Mouse (Mus musculus) sigmoid colon, adult 10 weeks (tissue): ENCODE data around the gene Ypel5. TPM values are rescaled to one million over a fixed set of nuclear protein-coding genes. Genes with fewer than 3 reads are reported as not detected.

Experiments used
- polyA plus RNA-seq: library from polyadenylated mRNA; stranded (reverse); fragments of 350-450 nt; fragmentation: Illumina TruSeq; extraction: RNeasy Lipid Tissue Mini Kit (QIAGEN cat#74804); gene quantifications from one replicate; pipeline ENCODE4 v1.2.3, GENCODE M21; 2014; ENCODE audit warnings: low read depth, low replicate concordance

Ypel5 gene
- 142 TPM for polyA plus RNA-seq

GRCm38 (mm10) chr17:72836158-72837115, at the start of gene Ypel5:
Gene Ypel5, plus strand, starts transcription at chr17:72836453.

Other genes with a start within 250 kb of the Ypel5 start
- gene Alk, start 231.8 kb upstream of the Ypel5 start, polyA plus RNA-seq: 0.09 TPM
- 33.9 TPM for gene Lbh, start 81.9 kb downstream of the Ypel5 start, polyA plus RNA-seq